Mouse (Mus musculus) ES-E14 (cell line): ENCODE measurements at regions not wholly inside any gene's neighbourhood (a gene's known extent, or its start where the extent isn't known, plus 50 kb on each side); places are given as distances from the start of the nearest gene placed in this dataset.

Experiments used
- CHD2 ChIP-seq: IDR thresholded peaks from 2 replicates; pipeline ENCODE4 v1.6.1; 2014; ENCODE audit warnings: mild to moderate bottlenecking, low read depth, low read length, inconsistent platforms
- ZNF384 ChIP-seq: IDR thresholded peaks from 2 replicates; pipeline ENCODE4 v1.6.1; 2012; ENCODE audit warnings: low read depth, low read length, inconsistent platforms

DNA sequence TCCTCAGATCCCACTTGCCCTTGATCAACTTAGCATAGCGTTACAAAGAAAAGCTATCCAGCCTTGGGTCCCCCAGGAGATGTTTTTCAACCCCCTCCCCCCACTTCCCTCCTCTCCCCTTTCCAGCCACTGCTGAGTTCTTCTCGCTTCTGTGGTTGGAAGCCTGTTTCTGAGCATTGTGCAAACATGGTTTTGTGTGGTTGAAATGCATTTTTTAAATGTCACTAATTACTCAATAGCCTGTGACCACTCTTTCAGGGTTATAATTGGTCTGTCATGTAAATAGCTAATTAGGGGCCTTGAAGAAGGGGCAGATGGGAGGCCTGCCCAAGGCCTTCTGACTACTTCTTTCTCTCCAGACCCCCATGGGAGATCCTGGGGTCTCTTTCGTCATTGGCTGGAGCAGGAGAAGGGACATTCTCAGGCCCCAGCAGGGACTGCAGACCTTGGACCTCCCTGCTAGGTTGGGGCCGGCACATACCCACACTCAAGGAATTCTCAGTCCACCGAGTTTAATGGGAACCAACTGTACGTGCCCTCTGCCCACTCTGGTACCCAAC lies 353.8 kb downstream of the Med13l start:
- TF ChIP-seq ZNF384 (no peak), CHD2 (no peak)
